Mouse (Mus musculus): ENCODE results near the gene Lcmt1.

The Lcmt1 gene

DNA sequence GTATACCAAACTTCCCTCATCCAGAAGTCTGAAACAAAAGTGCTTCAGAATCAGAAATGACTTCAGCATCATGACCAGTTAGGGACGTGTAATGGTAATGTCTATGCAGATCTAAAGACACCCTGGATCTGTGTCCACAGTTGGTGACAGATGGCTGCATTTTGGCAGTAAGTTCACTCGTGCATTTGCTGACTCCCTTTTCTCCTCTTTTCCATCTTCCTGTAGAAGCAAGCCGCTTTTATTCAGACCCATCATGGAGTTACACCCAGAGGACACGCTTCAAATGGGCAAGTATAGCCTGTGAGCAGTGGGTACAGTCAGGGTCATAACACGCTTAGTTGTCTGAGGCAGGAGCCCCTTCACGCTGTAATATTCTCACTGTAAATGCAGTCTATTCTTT, 34.6 kb downstream of the Lcmt1 start:
- DNase-seq, result no peak

DNA sequence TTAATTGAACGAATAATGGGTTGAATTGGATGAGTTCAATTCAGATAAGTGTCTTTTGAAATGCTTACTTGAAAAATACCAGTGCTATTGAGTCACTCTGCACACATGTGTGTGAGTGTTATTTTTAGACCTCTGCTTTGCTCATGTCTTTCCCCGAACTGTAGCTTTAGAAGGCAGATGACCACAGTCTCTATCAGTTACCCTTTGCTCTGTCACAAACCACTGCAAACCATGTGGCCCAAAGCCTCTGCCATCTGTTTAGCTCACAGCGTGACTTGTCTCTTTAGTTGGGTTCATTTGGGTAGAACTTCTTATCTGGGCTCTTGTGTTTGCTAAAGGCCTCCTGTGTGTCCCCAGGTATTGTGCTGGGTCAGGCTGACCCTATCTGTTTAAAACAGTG, 36.0 kb downstream of the Lcmt1 start:
- DNase-seq, result no peak

DNA sequence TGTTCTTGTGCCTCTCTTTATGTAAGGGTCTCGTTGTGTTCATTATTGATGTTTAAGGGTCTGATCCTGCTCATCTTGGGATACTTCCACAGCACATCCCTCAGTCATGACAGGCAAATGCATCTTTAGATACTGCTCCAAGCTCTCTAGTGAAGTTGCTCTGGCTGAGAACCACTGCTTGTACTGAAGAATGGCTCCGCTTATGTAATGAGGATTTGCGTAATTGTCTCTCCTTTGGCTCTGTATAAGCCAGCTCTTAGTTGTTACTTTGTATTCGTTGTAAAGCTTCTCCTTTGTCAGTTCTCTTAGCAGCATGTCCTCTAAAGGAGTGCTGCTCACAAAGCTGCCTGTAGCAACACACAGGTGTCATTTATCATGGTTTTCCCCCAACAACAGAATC, 37.4 kb downstream of the Lcmt1 start:
- no peak for DNase-seq

DNA sequence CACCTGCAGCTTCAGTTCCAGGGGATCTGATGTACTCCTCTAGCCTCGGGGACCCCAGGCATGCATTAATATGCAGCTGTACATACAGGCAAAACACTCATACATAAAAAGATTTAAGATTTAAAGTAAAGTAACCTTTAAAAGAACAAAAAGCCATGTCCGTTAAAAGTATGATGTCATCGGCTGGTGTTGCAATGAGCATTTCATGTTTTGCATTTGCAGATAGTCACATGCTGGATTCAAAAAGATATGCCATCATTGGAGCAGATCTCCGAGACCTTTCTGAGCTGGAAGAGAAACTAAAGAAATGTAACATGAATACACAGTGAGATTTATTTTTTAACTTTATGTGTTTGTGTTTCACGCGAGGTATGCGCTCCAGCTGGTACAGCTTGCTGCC, 40.9 kb downstream of the Lcmt1 start:
- no peak for DNase-seq

DNA sequence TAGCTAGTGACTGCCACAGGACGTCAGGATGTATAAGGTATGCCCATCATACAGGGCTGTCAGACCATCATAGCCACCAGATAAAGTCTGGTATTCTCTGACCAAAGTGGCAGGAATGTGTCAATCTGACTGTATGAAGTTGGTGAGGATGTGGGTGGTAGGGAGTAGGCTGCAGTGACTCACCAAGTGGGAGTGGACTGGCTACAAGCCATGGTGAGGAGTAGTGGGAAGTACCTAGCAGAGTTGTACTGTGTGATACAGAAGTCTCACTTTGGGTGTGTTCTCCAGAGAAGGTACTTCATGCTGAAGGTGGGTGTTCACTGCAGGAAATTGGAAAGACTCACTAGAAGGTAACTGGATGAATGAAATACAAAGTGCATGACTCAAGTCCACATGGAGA, 41.5 kb downstream of the Lcmt1 start:
- DNase-seq, result no peak

DNA sequence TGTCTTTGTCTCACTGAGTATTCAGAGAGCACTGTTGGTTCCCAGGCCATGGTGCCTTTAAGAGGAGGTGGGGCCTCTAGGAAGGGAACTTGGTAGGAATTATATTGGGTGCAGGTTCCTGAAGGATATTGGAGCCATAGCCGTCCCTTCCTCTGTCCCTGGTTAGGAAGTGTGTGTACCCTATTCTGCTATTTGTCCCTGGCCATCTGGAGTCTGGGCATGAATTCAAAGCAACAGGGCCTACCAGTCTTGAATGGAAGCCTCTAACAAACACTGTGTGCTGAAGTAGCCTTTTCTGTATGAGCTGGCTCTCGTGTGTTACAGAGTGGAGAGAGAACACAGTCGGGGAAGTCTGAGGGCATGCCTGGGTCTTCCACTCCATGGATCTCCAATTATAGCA, 42.6 kb downstream of the Lcmt1 start:
- no peak for DNase-seq

DNA sequence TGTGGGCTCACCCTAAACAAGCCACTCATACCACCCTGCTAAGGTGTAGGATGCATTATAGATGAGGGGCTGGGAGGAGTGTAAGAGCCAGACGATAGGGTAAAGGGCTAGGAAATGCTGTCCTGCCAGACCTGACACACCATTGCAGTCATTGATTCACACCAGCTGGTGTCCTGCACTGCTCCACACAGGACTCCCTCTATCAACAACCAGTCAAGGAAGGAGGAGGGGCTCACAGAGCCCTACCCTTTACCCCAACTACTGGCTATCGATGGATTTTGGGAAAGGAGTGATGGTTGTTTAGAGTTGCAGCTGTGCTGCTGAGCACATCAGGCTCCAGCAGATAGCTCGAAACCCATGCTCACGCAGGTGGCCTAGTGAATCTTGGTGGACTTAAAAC, 47.2 kb downstream of the Lcmt1 start:
- no peak for DNase-seq

DNA sequence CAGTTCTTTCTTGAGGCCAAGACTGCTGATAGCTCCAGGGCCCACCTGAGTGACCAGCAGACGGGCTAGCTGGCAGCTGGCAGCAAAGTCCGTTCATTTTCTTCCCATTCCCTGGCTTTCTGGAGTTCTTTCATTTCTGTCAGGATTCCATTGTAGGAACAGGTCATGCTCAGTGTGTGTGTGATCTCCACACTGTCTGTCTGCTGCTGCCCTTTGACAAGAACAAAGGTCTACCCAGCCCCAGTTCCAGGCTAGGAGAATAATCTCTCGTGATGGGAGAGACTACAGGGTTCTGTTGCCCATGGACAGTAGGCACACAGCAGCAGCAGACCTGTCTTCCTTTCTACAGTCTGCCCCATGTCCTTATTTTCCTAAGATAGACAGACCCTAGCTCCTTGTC, 48.1 kb downstream of the Lcmt1 start:
- no peak for DNase-seq

DNA sequence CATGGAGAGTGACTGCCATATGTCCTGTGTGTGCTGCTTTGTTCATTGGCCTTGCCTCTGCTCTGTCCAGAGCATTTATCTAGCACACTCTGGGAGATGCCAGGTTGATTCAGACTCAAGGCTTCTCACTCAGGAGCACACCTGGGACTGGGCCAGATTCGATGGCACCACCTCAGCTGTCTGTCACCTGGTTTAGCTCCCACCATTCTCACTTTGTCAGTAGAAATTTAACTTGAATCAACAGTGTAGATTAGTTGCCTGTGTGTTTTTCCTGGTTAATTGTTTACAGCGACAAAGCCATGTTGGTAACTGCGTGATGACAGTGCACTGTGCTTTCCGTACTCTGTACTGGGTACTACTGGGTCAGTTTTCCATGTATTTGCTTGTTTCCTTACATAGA, 50.4 kb downstream of the Lcmt1 start:
- no peak for DNase-seq

DNA sequence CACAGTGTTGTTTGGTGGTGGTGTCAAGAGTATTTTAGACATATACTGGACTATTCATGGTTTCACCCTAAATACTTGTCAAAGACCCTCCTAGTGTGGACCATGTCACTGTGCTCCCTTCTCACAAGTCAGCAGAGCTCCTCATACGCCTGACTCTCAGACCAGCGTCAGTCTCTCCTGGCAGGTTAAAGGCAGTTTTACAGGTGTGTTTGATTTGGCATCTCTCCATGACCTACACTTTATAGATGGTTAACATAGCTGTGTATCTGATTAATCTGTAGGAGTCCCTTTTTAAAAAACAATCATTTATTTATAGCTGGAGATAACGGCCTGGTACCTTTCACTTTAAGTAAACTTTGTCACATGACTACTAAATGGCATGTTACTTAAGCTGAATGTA, 52.4 kb downstream of the Lcmt1 start:
- no peak for DNase-seq

DNA sequence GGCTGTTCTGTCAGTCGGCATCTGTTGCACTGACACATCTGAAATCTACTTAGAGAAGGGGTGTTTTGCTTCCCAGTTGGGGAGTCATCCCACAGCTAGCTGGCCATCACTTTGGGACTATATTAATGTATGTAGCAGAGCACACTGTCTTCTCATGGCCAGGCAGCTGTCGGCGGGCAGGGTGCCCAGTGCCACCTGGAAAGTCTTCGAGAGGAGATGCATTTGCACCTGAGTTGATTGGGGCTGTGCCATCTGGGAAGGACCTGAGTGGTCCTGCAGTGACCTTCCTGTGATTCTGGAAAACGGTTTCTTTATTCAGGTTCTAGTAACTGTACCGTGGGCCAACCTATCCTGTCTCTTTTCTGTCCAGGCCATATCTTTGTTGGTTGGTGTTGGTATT, 54.7 kb downstream of the Lcmt1 start:
- DNase-seq, result no peak

DNA sequence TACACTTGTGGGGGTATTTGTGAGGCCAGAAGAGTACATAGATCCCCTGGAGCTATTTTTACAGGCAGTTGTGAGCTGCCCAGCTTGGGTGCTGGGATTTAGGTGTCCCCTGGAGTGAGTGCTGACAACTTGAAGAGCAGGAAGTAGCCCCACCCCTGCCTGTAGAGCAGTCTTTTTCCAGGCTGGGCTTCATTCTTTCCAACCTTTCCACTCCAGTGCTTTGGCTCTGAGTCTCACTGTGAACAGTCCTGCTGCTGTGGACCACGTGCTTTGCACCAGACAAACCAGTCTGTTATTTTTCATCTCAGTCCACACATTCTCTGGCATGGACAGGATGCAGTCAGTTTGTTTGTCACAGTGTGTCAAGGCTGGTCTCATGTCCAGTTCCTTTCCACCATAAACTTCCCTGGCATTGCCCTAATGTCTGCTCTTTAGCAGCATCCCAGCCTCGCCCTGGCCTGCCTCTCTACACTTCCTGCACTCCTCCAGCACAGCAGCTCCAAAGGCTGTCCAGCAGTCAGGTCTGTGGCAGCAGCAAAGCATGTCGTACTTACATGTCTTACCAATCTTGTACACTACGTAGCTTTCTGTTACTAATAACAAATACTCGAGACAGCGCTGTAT, 55.7 kb downstream of the Lcmt1 start:
- no peak for DNase-seq

DNA sequence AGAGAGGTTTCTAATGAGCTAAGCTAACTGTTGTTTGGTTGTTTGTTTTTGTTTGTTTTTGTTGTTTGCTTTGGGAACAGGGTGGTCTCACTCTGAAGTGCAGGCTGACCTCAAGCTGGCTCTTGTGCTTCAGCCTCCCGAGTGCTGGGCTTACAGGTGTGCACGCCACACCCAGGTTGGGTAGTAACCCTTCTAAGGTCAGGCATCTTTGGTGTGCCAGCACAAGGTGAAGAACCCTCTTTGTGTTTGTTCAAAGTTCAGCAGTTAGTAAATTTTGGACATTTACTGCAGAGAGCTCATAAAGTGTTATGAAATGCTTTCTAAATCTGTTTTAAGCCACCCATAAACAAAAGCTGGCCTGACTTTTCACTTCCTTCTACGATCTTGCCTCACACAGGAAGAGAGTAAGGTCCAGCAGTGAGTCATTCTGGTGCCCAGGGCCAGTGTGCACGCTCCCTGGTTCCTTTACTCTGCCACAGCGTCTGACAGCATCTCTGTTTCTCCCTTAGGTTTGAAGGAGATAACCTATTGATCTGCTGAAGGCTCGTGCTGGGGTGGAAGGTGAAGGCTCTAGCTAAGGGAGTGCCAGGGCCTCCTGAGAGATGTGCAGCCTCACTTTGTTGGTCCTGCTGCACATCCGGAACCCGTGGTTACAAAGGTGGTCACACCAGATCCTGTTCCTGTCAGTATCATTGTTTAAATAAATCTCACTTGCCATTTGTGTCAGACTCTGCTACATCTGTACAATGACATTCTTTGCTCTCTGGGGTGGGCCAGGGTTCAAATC, 60.2 kb downstream of the Lcmt1 start:
- no peak for DNase-seq

DNA sequence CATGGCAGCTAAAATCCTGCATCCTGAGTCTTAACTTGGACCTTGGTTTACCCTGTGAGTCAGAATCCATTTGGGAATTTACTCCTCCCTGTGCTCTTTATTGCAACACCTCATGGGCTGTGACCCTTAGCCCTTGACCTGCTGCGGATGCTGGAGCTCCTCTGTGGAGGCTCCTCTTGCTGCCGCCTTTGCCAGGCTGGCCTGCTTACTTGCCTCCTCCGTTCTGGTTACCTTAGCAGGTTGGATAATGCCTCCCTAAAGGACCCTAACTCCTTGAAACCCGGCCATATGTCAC, 60.8 kb downstream of the Lcmt1 start:
- DNase-seq, result no peak

DNA sequence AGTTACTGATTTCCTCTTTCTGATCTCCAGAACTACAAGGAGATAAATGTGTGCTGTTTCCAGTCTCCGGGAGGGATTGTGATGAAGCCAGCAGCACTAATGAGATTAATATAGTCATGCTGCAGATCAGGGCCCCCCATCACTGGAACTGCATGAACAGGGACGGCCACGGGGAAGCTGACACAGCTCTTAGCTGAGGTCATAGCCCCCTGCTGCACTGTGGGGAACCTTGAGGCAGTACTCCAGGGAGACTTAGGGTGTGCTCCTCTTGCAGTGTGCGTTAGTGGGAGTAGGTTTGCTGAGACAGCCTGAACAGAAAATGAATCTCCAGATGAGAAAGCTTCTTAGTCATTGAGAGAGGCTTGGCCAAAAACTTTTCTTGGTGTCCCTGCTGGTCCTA, 61.6 kb downstream of the Lcmt1 start:
- no peak for DNase-seq

DNA sequence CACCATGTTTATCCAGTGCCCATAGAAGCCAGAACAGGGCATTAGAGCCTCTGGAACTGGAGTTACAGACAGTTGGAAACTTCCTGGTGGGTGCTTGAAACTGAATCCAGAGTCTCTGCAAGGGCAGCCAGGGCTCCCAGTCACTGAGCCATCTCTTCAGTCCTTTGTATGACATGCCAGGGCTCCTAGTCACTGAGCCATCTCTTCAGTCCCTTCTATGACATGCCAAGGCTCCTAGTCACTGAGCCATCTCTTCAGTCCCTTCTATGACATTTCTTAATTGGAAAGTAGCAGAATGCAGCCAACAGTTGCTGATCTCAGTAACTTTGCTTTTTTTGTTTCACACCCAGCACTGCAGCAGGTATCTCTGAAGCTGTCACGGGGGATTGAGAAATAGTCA, 72.5 kb downstream of the Lcmt1 start:
- DNase-seq, result no peak

DNA sequence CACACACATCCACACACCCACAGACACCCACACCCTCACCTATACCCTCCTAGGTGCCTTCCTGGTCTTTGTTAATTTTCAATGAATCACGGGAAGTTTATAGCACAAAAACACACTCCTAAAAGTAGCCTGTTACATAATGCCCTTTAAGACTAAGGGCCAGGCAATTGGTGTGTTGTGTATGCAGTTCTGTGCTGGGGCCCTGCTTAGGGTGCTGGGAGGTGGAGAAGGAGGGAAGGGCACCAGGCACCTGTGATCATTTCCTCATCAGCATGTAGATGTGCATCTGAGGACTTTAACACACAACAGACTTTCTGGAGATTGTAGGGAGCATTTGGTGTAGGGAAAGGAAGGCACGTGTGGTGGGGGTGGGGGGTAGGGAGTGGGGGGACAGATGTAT, 79.2 kb downstream of the Lcmt1 start:
- no peak for DNase-seq

DNA sequence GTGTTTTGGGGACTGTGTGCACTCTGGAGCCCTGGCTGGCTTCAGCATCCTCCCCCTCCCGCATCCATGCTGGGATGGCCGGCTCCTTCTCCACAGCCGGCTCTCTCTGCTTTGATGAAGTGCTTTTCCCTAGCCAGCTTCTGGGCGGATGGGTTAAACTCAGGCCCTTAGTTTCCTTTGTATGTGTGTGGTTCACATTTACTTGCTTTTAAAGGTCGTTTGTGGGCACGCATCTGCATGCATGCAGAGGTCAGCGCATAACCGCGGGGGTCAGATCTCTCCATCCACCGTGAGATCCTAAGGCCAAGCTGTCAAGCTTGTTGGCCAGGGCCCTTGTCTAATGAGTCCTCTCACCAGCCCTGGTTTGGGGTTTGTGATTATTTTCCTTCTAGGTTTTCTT, 80.1 kb downstream of the Lcmt1 start:
- DNase-seq, result no peak

DNA sequence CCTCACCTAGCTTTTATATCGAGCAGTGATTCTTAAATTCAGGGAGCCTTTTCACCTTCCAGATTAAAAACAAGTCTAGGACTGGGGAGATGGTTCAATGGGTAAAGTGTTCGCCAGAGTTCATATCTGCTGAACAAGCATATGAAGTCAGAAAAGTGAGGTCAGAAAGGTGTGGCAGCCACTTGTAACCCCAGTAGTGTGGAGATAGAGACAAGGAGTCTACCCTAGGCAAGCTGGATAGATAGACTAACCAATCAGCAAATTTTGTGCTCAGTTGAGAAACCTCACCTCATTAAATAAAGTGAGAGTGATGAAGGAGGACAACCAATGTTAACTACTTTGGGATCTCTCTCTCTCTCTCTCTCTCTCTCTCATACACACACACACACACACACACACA, 80.9 kb downstream of the Lcmt1 start:
- no peak for DNase-seq

DNA sequence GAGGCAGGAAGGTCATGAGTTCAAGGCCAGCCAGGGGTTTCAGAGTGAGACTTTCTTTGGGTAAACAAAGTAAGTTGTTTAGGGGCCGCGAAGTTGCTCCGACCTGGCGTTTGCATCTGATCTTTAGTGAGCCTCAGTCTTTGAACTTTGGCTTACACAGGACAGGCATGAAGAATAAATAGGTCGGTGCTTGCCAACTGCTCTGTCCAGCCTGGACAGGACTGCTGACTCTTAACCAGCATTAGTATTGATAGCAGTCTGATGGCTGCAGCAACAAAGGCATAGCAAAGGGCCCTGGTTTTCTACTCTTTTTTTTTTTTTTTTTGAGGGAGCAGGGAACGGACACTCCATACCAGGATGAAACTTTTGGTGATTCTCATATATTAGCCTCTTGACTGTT, 83.0 kb downstream of the Lcmt1 start:
- no peak for DNase-seq

DNA sequence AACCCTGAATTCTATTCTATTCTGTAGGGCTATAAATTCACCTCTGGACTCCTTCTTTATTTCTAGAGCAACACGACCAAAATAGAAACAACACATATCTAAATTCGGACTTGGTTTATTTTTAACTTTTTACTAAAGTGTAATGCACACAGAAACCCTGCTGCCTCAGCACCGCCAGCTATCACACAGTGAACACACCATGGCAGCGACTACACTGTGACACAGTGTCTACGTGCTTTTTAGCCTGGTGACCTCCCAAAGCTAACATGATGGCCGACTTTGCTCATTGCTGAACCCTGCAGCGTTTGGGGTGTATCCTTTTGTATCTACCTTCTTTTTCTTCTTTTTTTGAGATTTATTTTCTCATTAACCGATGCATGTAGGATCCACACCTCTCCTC, 83.5 kb downstream of the Lcmt1 start:
- no peak for DNase-seq

DNA sequence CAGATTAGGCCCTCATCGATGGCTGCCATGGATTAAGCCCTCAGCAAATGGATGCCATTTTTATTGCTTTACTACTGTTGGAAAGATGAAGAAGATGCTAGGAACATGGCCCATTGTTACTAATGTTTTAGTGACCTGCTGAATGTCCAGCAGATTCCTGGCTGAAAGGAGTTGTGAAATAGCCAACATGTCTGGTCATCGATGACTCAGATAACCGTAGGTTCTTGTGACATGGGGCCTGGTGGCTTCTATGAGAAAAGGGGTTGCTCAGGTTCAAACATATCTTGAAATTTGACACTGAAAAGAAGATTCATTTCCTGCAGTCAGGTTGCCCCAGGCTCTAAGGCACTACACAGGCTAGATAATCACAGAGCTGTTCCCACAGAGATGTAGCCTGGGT, 85.5 kb downstream of the Lcmt1 start:
- no peak for DNase-seq

DNA sequence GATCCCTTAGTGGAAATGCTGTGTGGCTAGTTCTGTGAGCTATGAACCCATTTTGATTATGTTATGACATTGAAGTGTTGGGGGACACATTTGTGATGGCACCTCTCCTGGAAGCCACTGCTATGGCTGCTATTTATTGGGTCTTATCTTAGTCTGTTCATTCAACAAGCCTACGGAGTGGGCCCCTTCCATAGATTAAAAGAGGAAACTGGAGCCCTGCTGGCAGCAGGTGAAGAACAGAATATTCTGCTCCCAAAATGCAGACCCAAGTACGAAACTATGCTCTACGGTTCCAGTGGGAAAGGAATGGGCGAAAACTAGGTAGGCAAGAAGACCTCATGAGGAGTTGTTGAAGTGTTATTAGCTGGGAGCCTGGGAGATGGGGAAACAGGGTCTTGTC, 88.7 kb downstream of the Lcmt1 start:
- DNase-seq, result no peak

DNA sequence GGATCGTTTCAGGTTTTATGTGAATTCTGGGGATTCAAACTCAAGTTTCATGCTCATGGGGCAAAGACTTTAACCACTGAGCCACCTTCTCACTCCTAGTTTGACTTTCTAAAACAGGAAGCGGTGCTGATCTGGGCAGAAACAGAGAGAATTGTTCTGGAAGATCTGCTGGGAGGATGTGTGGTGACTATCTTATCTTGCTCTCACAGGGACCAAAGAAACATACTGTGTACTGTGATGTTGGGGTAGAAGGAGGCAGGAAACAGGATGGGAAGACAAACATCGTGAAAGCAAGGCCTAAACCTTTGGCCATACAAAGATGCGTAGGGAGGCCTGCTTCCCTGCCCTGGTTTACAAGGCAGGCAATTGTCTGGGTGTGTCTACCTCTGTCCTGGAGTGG, 89.7 kb downstream of the Lcmt1 start:
- DNase-seq, result no peak

DNA sequence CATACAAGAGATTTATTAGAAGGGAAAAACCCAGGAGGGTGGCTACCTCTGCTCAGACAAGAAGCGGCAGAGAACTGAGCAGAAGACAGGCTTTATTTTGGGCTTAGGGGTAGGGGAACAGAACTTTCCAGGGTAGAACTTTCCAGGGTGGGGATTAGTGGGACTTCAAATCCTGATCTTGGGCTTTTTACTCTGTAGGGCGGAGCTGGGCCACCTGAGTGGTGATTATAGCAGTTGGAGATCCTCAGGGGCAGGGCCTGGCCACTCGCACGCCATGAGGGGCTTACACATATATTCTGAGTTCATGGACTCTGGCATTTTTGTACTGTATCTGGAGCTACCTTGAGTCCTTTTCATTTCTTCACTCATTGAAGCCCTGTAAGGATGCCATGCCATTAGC, 91.7 kb downstream of the Lcmt1 start:
- no peak for DNase-seq

Data from right cerebral cortex, postnatal 14 days (tissue).